Mouse (Mus musculus) kidney, embryonic 15.5 days (tissue): ENCODE measurements around the gene Preb. TPM values are rescaled to one million over a fixed set of nuclear protein-coding genes. Genes with fewer than 3 reads are reported as not detected.

Experiments
- ATAC-seq: fragments of 200-750 bp; cut with Nextera tagmentation; replicated peaks from 2 replicates; pipeline ENCODE4 v1.8.0; 2017; ENCODE audit warnings: moderate TSS enrichment; ENCODE audit not compliant: low FRiP score
- H3K27ac ChIP-seq: fragments of 300-500 bp; sonication (generic); 2 replicates; pipeline ENCODE4 v1.5.1; 2015; ENCODE audit warnings: mild to moderate bottlenecking, inconsistent platforms
- H3K27me3 ChIP-seq: fragments of 300-500 bp; sonication (generic); 2 replicates; pipeline ENCODE4 v1.6.1; 2015; ENCODE audit warnings: inconsistent platforms
- H3K36me3 ChIP-seq: fragments of 300-500 bp; sonication (generic); 2 replicates; pipeline ENCODE4 v1.6.1; 2015; ENCODE audit warnings: inconsistent platforms
- H3K4me1 ChIP-seq: fragments of 300-500 bp; sonication (generic); 2 replicates; pipeline ENCODE4 v1.6.1; 2015; ENCODE audit warnings: inconsistent platforms
- H3K4me2 ChIP-seq: fragments of 300-500 bp; sonication (generic); 2 replicates; pipeline ENCODE4 v1.6.1; 2015; ENCODE audit warnings: moderate library complexity, mild to moderate bottlenecking, inconsistent platforms
- H3K4me3 ChIP-seq: fragments of 300-500 bp; sonication (generic); replicated peaks from 2 replicates; pipeline ENCODE4 v1.5.1; 2015; ENCODE audit warnings: mild to moderate bottlenecking, inconsistent platforms
- H3K9ac ChIP-seq: fragments of 300-500 bp; sonication (generic); 2 replicates; pipeline ENCODE4 v1.6.1; 2015; ENCODE audit warnings: mild to moderate bottlenecking, inconsistent platforms
- H3K9me3 ChIP-seq: fragments of 300-500 bp; sonication (generic); replicated peaks from 2 replicates; pipeline ENCODE4 v1.6.1; 2016; ENCODE audit warnings: inconsistent platforms
- WGBS: fragments of 180-500 bp; shearing (Covaris S2); methylation state at CpG from one replicate; pipeline ENCODE4 v1.1.7; 2015; ENCODE audit warnings: mixed read lengths; 5-methylcytosine and 5-hydroxymethylcytosine counted together
- polyA plus RNA-seq: library from polyadenylated mRNA; unstranded; fragments of >200 nt; fragmentation: Nextera tagmentation; extraction: Ambion mirVana; gene quantifications from 2 replicates; pipeline ENCODE4 v1.2.1, GENCODE M21; 2015

Preb gene
- polyA plus RNA-seq, 1 experiment from 2014 or later = 151 TPM

DNA sequence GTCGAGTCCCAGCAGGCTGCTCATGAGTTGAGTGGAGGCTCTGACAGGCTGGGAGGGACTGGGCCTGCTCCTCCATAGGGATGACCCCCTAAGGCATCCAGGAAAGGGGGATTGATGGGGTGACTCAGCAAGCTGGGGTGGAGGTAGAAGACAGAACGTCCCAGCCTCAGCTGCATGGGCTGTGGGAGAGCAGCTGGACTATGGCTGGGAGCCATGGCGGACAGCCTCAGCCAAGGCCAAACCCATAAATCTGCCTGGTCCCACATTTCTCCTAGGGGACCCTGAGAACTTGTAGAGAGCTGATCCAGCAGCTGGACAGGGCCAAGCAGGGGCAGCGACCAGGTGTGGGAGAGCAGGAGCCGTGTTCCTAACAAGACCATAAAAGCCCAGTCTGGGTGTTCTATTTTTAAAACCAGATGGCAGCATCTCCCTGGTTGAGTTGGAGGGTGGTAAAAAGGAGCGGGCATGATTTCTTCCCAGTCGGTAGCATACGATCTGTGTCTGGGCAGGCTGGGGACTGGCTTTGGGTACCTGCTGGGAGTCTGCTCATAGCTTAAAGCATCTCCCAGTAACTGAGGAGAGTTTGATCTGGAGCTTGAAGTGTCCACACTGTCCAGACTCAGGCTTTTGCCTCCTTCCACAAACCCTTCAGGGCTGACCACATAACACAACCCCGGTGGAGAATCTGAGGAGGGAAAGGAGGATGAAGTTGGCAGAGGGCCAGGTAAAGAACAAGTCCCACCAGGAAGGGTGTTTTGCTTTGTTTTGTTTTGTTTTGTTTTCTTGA is 14.9 kb upstream of the Preb start:
- ATAC-seq = peak; percentile 85
- peak overlapping the region; percentile 56 for H3K27ac ChIP-seq
- peaks cover 28% of the 10 kb centered on the region for H3K4me1 ChIP-seq
- no peaks in the 10 kb centered on the region for H3K9me3 ChIP-seq
- 36% methylated on average over 9 of the region's 9 CpGs for WGBS
- H3K4me2 ChIP-seq = no peak overlapping the region
- no peaks in the 10 kb centered on the region for H3K27me3 ChIP-seq
- H3K36me3 ChIP-seq = no peaks in the 10 kb centered on the region
- no peak overlapping the region for H3K4me3 ChIP-seq
- H3K9ac ChIP-seq = no peak overlapping the region

DNA sequence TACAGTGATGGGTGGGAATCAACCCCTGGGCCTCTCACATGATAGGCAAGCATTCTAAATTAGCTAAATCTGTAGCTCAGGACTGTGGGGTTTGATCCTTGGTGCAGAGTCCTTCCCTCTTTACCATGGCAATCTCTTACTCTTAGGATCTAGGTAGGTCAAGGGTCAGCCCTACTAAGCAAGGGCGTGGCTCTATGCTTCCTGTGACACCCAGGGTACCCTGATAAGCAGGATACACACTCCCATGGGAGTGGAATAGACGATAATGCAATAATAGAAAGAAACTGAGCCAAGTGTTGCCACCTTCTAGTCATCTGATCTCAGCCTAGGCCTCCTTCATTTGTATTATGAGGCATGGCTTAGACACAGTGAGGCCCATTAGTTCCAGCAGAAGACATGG is 9.3 kb upstream of the Preb start:
- 81% methylated on average over 2 of the region's 2 CpGs for WGBS
- Histone ChIP-seq H3K36me3 (no peaks in the 10 kb centered on the region), H3K27me3 (no peaks in the 10 kb centered on the region), H3K4me1 (peaks cover 26% of the 10 kb centered on the region), H3K9ac (no peak overlapping the region), H3K4me2 (no peak overlapping the region), H3K4me3 (no peak overlapping the region), H3K27ac (no peak overlapping the region), H3K9me3 (no peaks in the 10 kb centered on the region)
- no peak for ATAC-seq

DNA sequence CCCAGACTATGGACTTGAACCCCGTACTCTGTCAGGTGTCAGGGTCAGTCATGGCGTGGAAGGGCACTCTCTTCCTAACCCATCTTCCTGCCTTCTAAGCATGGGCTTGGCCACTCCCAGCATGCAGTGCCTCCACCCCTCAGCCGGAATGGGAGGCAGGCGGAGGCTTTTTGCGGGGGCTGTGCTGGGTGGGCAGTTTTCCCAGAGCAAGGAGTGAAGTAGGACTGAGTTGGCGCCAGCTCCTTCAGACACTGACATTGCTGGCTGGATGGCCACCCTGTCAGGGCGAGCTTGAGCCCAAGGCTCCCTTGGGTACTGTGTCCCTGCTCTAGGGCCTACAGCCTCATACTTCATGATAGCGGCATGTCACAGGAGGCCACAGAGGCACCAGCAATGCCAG is 8.3 kb upstream of the Preb start, which contains the start of gene Tcf23:
Gene Tcf23 (plus strand): TSS at position 247 of the 400 bp plus-strand sequence.
- peaks cover 17% of the 10 kb centered on the region for H3K4me1 ChIP-seq
- H3K9me3 ChIP-seq = no peaks in the 10 kb centered on the region
- peak within 1 kb of the TSS; percentile 41 for H3K27ac ChIP-seq
- WGBS = 50% methylated on average over 8 of the region's 8 CpGs
- H3K27me3 ChIP-seq = no peaks in the 10 kb centered on the region
- no peak for ATAC-seq
- no peak within 1 kb of the TSS for H3K9ac ChIP-seq
- H3K4me2 ChIP-seq = no peak within 1 kb of the TSS
- no peak within 1 kb of the TSS for H3K4me3 ChIP-seq
- H3K36me3 ChIP-seq = no peaks in the 10 kb centered on the region

DNA sequence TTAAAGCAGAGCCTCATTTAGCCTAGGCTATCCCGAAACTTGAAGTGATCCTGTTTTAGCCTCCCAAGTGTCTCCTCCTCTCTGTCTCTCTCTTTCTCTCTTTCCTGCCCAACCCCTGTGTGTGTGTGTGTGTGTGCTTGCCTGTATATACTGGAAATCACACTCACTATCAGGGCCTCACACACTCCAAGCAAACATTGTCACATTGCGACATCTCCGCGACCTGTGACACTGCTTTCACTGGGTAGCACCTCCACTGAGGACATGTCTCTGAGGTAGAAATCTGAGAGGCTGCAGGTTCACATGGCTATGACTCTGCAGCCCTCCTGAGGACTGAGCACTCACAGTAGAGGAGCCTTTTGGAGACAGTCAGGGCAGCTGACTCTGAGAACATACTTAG is 6.0 kb upstream of the Preb start:
- no peak for ATAC-seq
- Histone ChIP-seq H3K27ac (no peak overlapping the region), H3K9ac (no peak overlapping the region), H3K27me3 (no peaks in the 10 kb centered on the region), H3K4me3 (no peak overlapping the region), H3K4me1 (peaks cover 14% of the 10 kb centered on the region), H3K4me2 (no peak overlapping the region), H3K36me3 (no peaks in the 10 kb centered on the region), H3K9me3 (no peaks in the 10 kb centered on the region)
- 90% methylated on average over 4 of the region's 4 CpGs for WGBS

DNA sequence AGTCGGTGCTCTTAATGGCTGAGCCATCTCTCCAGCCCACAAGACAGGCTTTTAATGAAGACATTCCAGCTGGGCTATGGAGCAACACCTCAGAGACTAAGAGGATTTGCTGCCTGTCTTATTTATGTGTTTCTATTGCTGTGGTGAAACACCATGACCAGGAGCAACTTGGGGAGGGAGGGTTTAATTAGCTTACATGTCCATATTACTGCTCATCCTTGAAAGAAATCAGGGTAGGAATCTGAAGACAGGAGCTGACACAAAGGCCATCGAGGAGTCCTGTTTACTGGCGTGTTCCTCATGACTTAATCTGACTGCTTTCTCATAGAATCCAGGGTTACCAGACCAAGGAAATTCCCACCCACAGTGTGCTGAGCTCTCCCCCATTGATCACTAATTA is 3.8 kb upstream of the Preb start:
- peaks cover 22% of the 10 kb centered on the region for H3K4me1 ChIP-seq
- ATAC-seq = peak; percentile 5; the same call in 1 of the 2 replicates
- H3K4me2 ChIP-seq = no peak overlapping the region
- WGBS = 51% methylated on average over 3 of the region's 3 CpGs
- H3K9ac ChIP-seq = no peak overlapping the region
- H3K36me3 ChIP-seq = 0 out of 2 replicates have a peak, but pooled peaks cover under 1% of the 10 kb centered on the region
- H3K9me3 ChIP-seq = no peaks in the 10 kb centered on the region
- no peak overlapping the region for H3K4me3 ChIP-seq
- H3K27ac ChIP-seq = no peak overlapping the region
- H3K27me3 ChIP-seq = no peaks in the 10 kb centered on the region

DNA sequence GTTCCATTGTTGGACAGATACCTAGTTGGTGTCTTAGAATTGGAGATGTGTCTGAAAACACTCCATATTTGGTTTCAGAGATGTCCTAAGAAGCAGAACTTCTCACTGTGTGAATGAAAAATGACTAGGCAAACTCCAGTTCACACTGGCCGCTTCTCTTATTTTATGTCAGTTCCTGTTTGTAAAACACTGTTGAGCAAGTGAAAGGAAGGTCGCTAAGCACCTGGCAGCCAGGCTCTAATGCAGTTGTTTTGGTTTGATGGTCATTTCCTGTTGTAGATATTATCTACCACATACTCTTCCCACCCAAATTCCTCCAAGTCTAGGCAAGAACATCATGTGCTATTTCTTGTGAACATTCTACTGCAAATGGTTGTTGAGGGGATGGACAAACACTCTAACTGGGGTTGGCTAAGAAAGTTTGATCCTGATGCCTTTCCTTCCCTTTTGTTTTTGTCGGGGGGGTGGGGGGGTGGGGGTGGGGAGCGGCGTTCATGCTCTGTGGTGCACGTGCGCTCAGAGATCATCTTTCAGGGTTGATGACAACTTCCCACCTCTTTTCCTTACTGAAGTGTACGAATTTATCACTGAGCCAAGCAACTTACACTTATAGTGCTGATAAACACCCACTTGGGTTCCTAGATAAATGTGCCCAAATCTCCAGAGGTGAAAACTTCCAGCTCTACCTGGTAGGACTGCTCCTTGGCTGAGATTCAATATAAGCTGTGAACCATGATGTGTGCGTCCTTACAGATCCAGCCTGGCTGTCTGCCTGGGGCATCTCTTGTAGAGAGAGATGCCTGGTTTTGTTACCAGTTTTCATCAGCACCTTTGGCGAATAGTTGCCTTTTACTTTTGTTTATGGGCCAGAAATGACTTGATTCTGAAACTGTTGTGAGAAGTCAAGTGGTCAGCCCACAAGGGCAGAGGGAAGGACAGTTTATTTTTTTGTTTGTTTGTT is 1.7 kb upstream of the Preb start:
- Histone ChIP-seq H3K4me2 (no peak overlapping the region), H3K27ac (no peak overlapping the region), H3K9me3 (no peaks in the 10 kb centered on the region), H3K9ac (no peak overlapping the region), H3K4me3 (no peak overlapping the region), H3K4me1 (peaks cover 28% of the 10 kb centered on the region), H3K27me3 (no peaks in the 10 kb centered on the region), H3K36me3 (peaks cover 19% of the 10 kb centered on the region)
- no peak for ATAC-seq
- 61% methylated on average over 10 of the region's 10 CpGs for WGBS

DNA sequence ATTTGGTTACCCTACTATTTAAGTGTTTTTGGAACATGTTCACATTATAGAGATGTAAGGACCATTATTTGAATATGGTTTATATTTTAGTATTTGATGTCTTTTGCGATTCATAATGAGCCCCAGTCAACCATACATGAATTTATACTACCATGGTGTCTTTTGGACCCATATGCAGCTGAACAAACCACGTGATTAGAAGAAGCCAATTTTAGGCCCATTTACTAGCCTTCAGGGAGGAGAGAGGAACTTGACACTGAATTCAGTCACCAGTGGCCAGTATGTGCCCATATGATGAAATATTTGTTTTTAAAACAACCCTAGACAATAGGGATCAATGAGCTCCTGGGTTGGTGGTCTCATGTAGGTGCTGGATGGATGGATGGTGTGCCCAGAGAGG is 653 bp upstream of the Preb start:
- Histone ChIP-seq H3K36me3 (peaks cover 23% of the 10 kb centered on the region), H3K4me1 (peaks cover 28% of the 10 kb centered on the region), H3K4me2 (peak overlapping the region; percentile 80), H3K4me3 (peak overlapping the region; percentile 61), H3K9ac (no peak overlapping the region; the same call in 1 of the 2 replicates), H3K27me3 (no peaks in the 10 kb centered on the region), H3K27ac (no peak overlapping the region), H3K9me3 (no peaks in the 10 kb centered on the region)
- WGBS = 90% methylated on average over 2 of the region's 2 CpGs
- no peak for ATAC-seq

DNA sequence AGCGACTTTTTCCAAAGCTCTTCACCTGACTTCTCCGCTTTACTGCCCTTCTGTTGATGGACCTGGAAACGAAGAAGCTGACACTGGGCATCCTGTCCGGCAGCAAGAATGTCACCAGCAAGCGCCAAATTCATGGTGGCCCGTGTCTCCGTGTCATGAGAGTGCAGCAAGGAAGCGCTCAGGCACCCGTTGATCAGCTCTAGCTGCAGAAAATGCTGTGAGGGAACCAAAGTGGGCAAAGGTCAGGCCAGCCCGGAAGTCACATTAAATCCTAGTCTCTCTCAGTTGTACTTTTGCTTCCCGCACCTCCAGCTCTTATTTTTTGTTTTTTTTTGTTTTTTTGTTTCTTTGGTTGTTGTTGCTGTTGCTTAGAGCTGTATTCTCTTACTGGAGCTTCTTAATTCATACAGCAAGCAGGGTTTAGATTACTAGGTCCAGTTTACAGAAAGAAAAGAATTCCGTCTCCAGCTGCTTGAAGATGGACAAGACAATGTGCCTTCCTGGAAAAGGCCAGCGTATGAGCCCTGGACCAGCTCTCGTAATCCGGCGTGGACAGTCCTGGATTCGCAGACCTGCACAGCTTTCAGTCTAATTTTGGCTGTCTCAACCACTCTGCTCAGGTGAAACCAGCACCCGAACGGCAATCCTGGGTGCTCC is 835 bp downstream of the Preb start:
- H3K27me3 ChIP-seq = no peaks in the 10 kb centered on the region
- H3K4me2 ChIP-seq = peak overlapping the region; percentile 80
- H3K4me3 ChIP-seq = peak overlapping the region; percentile 61
- H3K9me3 ChIP-seq = no peaks in the 10 kb centered on the region
- no peak for ATAC-seq
- peak overlapping the region; percentile 82 for H3K9ac ChIP-seq
- peaks cover 37% of the 10 kb centered on the region for H3K36me3 ChIP-seq
- WGBS = 20% methylated on average over 19 of the region's 19 CpGs
- H3K4me1 ChIP-seq = peaks cover 28% of the 10 kb centered on the region
- peak overlapping the region; percentile 89 for H3K27ac ChIP-seq

DNA sequence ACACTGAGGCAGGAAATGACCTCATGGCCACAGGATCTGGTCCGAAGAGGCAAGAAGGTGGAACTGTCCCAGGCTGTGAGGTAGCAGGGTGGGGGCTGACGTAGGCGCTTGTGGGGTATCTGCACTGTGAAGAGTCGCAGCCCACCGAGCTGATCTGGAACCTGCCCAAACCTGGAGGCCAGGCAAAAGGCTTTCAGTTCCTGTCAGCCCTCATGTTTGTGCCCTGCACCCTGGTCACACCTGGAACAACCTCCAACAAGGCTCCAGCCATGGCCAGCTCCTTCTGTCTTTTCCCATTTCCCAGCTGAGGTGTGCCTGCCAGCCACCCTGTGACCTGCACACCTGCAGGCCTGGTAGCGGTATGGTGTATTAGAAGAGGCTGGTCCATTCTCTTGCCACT is 2.3 kb downstream of the Preb start:
- no peak for ATAC-seq
- Histone ChIP-seq H3K36me3 (peaks cover 52% of the 10 kb centered on the region), H3K27ac (no peak overlapping the region), H3K4me2 (peak overlapping the region; percentile 25), H3K9ac (0 out of 2 replicates have a peak overlapping the region, but pooled peaks have one; percentile 82), H3K9me3 (no peaks in the 10 kb centered on the region), H3K4me3 (no peak overlapping the region), H3K27me3 (no peaks in the 10 kb centered on the region), H3K4me1 (peaks cover 28% of the 10 kb centered on the region)
- WGBS = 90% methylated on average over 6 of the region's 6 CpGs

DNA sequence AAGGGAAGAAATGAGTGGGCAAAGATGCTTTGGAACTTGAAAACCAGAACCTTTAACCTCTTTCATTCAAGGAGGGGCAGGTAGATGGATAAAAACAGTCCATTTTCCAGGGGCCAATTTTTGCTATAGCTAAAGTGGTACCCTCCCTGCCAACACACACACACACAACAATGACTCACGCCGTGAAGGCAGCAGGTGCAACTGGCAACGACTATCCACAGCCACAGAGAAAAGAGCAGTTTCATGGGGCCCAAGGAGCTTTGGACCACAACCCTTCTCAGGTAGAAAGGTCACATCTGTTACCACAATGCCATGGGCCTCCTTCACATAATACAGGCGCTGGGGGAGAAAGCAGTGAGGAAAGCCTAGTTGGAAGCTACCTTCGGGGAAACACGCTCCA is 4.4 kb downstream of the Preb start:
- H3K36me3 ChIP-seq = peaks cover 66% of the 10 kb centered on the region
- H3K4me2 ChIP-seq = no peak overlapping the region
- 93% methylated on average over 6 of the region's 6 CpGs for WGBS
- no peak for ATAC-seq
- no peaks in the 10 kb centered on the region for H3K27me3 ChIP-seq
- H3K4me3 ChIP-seq = no peak overlapping the region
- no peak overlapping the region for H3K9ac ChIP-seq
- no peak overlapping the region for H3K27ac ChIP-seq
- H3K4me1 ChIP-seq = peaks cover 27% of the 10 kb centered on the region
- no peaks in the 10 kb centered on the region for H3K9me3 ChIP-seq

DNA sequence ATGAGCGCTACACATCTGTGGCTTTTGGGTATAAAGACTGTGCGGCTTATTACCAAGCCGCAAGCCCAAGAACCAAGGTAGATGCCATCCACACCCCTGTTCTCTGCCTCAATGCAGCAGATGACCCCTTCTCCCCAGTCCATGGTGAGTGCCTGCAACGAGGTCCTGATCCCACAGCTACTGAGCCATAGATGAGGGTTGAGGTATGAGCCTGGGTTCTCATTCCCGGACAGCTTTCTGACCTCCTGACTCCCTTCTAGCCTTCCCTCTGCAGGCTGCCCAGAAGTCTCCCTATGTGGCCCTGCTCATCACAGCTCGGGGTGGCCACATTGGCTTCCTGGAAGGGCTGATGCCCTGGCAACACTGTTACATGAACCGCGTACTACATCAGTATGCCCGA is 5.6 kb downstream of the Preb start:
- Histone ChIP-seq H3K27me3 (no peaks in the 10 kb centered on the region), H3K9ac (no peak overlapping the region), H3K27ac (no peak overlapping the region), H3K4me2 (no peak overlapping the region), H3K4me3 (no peak overlapping the region), H3K9me3 (no peaks in the 10 kb centered on the region), H3K36me3 (peaks cover 66% of the 10 kb centered on the region), H3K4me1 (peaks cover 32% of the 10 kb centered on the region)
- 98% methylated on average over 9 of the region's 9 CpGs for WGBS
- no peak for ATAC-seq
